Mouse (Mus musculus): Measurements from ENCODE around the gene Tubb2a.
"Not testable (repeated sequence)": the region's sequence is repeated elsewhere in the genome, so short reads cannot be mapped to it uniquely, and the experiment has no call there.

Gene Tubb2a

DNA sequence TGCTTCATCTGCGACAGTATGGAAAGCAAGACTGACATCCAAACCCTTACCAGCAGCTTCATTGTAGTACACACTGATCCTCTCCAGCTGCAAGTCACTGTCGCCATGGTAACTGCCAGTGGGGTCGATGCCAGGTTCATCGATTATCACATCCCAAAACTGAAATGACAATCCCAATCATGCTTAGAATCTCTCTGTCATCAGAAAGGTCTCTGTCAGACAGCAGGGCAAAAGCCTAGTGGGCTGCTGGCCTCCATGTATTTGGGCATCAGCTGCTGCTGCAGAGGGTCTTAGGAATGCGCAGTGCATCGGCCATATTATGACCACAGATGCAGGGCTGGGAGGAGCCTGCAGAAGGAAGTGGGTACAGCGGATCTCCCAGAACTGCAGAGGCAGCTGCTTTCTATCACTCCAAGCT lies 11.1 kb upstream of the Tubb2a start:
- no peak for DNase-seq

DNA sequence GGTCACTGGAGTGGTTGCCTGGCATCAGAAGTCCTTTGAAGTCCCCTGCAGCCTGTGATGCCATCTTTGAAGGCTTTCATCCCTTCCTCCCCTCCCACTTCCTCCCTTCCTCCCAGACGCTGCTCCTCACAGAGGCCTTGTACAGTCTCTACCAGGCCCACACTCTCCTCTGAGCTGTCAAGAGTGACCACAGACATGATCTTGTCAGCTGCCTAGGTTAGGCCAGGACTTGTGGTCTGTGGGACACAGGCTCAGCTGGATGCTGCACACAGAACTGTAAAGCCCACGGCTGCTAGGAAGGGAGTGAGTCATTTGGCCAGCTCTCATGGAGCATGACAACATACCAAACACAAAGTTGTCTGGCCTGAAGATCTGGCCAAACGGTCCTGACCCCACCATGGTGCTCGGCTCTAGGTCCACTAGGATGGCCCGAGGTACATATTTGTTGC lies 10.4 kb upstream of the Tubb2a start:
- not testable (repeated sequence) for DNase-seq

DNA sequence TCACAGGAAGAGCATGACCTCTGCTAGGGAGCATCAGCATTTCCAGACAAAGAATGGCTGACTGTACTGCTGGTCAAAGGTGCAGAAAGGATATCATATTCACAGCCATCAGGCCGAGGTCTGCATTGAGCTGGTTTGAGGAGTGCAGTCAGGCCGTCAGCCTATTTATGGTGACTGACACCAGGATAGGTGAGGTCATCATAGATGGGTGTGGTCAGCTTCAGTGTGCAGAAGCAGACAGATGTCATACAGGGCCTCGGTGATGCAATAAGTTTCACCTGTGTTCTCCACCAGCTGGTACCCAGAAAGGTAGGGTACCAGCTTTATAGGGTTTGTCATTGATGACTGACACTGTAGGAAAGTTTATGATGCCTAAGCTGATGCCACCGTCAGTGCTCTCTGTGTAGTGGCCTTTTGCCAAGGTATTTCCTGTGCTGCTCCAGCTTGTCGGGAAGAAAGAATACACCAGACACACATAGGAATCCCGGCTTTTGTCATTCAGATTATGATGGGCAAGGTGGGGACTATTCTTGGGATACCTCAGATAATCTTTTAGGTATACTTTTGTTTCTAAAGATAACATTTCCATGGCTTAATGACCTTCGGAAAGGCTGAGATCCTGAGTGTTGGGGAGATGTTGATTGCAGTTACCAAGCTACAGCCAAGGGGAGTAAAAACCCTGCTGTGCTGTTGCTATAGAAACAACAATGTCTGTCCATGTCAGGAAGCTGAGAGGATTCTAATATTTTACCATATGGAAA lies 9.4 kb upstream of the Tubb2a start:
- DNase-seq, result no peak

DNA sequence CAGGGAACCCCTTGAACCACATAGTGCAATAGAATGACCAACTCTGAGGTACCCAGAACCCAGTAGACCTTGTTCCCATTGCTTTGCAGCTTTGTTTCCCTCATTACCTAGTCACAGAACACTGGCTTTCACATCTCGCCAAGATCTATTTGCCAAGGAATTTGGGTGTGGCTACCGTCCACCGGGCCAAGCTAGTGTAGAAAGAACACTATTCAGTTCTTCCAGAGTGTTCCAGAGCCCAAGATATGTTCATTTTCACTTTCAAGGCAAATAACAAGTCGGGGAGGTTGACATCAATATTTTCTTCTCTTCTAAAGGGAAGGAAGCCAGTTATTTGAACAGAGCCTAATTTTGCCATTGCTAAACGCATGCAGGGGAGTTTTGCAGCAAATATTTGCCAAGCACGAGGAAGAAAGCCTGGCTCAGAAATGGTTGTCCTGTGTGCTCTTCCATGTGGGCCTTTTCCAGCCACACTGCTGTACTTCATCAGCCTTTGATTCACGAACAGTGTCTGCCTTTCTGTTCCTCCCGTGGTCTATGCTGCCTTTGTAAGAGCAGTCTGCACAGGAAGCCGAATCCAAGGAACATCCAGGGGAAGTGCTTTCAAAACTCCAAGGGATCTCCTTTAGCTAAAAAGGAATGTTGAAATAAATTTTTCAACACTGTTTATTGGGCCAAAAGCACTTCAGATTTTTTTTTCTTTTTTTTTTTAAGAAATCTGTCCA lies 6.4 kb upstream of the Tubb2a start:
- DNase-seq, result no peak

DNA sequence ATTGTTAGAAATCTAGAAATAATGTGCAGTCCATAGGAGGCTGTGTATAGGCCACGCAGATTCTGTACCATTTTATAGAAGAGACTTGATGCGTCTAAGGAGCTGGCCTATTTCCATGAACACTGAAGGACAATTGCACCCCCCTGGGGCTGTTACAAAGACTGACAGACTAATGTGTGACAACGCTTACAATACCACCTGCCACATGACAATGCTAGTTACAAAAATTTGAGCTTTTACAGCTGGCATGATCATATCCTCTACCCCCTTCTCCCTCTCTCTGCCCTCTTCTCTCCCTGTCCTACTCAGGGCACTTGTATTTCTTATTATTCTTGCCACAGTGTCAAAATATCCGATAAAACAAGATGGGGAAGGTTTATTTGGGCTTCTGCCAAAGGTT lies 4.1 kb upstream of the Tubb2a start:
- no peak for DNase-seq

DNA sequence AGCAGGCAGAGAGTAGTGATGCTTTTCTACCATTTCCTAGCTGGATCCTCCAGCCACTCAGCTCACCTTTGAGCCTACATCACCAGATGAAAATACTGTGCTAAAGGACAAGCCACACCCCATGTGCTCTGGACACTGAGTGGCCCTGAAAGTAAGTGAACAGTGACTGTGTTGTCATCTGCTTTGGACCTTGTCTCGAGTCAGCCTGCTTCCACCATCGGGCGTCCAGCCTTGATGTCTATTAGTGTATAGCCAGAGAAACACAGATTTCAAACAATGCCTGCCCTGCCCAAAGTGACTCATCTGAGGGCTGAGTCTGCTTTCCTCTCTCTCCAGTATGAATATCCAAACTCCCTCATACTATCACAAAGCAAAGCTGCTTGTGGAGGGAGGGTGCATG lies 2.0 kb upstream of the Tubb2a start:
- no peak for DNase-seq

DNA sequence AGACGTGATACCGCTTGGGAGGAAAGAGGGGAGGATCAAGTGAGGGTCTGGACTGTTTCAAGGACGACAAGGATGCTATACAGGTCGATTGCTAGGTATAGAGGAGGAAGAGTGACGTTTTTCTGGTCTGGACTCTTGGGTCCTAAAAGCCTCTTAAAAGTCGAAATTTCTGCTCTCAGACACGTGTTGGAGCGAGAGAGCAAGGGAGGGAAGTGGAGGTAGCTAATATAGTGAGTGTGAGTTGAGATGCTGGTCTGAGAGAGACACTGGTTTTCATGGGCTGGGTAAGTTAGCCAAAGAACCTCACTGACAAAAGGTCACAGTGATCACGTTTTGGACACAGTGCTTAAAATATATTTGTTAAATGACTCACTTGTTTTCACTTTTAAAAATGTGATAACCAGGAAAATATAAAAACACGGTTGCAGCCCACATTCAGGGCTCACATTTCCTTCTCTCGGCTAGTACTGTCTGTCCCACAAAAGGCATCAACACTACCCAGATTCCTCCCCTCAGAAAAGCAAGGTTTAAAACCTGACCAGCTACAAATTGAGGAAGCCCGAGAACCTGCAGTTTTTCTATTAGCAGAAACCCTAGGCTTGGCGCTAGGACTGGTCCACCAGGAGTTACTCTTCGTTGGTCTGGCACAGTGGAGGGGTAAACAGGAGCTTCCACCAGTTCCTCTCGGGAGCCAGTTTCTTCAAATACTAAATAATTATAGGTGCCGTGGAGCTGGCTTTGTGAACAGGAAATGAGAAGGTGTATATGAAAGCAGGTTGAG lies 883 bp upstream of the Tubb2a start:
- DNase-seq, result no peak

DNA sequence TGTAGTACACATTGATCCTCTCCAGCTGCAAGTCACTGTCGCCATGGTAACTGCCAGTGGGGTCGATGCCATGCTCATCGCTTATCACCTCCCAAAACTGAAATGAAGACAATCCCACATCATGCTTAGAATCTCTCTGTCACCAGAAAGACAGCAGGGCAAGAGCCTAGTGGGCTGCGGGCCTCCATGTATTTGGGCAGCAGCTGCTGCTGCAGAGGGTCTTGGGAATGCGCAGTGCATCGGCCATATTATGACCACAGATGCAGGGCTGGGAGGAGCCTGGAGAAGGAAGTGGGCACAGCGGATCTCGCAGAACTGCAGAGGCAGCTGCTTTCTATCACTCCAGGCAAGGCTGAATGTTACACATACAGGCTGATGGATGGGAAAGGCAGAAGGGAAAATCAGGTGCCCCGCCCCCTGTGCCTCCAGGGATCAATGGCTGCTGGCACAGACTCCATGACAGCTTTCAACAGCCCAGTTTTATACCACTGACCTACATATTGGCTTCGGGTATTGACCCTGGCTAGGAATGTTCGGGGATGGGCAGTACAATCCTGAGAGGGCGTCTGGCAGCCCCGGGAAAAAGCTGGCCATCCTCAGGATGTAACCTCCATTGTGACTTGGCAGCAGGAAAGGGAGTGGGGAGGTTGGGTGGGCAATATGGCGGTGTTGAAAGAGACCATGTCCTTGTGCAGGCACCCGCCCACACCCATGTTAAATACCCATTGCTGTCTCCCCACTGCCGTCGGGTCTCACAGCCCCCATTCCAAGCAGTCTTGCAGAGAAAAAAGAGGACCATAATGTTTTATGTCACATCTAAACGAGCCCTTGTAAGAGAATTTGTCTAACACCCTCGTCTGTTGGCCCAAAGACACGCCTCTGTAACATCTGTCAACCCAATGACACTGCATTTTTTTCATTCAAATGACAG lies 981 bp downstream of the Tubb2a start:
- DNase-seq, result peak; percentile 34

DNA sequence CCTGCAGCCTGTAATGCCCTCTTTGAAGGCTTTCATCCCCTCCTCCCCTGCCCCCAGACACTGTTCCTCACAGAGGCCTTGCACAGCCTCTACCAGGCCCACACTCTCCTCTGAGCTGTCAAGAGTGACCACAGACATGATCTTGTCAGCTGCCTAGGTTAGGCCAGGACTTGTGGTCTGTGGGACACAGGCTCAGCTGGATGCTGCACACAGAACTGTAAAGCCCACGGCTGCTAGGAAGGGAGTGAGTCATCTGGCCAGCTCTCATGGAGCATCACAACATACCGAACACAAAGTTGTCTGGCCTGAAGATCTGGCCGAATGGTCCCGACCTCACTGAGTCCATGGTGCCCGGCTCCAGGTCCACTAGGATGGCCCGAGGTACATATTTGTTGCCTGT lies 1.9 kb downstream of the Tubb2a start:
- DNase-seq, result not testable (repeated sequence)

DNA sequence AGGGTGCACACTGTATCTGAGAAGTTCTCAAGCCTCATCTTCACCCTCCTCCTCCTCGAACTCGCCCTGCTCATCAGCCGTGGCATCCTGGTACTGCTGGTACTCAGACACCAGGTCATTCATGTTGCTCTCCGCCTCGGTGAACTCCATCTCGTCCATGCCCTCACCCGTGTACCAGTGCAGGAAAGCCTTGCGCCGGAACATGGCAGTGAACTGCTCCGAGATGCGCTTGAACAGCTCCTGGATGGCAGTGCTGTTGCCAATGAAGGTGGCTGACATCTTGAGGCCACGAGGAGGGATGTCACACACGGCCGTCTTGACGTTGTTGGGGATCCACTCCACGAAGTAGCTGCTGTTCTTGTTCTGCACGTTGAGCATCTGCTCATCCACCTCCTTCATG lies 3.4 kb downstream of the Tubb2a start:
- not testable (repeated sequence) for DNase-seq

DNA sequence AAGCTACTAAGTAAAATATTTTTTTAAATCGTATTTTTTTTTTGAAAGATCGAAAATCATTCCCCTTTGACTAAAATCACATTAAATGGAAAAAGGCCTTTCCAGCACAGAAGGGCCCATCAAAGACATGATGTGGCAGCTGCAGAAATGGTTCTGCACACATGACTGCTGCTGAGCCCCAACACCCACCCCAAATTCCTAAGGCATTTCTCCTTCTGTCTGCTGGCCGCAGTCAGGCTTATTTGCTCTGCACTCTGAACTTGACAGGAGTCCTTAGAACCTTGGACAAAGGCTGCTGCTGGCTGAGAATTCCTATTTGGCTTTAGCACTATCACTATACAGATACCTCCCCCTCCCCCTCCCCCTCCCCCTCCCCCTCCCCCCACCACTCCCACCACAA lies 5.0 kb downstream of the Tubb2a start:
- no peak for DNase-seq

DNA sequence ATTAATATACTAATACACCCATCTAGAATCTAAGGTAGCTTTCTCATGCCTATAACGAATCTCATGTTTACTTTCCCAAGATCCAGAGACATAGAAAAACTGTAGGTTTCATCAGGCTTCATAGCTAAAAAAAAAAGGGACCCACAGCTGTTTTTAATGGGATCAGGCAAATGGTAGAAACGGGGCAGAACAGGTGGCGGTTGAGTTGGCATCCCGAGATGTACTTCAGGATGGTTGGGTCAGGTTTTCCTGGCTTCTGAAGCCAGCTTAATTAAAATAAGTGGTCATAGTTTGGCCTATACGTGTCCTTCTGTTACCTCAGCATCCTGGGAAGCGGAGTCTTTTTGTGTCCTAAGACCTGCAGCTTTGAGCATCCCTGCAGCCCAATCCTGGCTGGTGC lies 6.0 kb downstream of the Tubb2a start:
- no peak for DNase-seq

DNA sequence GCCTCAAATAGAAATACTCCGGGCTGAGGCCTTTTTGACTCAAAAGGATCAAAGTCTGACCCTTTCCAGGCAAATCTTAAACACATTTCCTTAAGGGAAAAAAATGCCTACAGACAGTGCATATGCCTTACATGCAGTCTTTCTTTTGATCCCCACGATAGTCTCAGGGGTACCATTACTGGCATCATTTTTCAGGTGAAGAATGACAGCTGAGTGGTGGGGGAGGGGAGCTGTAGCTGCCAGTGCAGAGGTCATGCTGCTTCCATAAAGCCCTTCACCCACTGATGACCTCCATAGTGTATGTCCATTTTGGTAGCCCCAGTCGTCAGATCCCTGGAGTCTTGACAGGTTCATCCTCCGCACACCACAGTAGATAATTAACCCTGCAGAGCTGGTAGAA lies 7.5 kb downstream of the Tubb2a start:
- DNase-seq, result no peak

DNA sequence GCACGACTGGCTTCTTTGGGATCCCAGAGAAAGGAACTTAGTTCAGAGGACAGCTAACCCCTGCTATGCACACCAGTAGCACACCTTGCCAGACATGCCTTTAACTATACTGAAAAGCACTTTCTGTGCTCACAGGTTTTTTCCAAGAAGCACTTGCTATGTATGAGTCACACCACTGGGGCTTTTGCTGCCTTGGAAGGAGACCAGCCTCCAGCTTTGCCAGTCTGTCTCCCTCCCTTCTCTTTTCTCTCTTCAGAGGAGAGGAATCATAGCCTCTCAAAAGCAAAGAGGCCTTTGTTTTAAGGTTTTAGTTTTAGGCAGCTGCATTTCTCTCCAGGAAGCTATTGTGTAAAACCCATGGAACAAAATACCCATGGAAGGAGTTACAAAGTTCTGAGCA lies 11.5 kb downstream of the Tubb2a start:
- no peak for DNase-seq

DNA sequence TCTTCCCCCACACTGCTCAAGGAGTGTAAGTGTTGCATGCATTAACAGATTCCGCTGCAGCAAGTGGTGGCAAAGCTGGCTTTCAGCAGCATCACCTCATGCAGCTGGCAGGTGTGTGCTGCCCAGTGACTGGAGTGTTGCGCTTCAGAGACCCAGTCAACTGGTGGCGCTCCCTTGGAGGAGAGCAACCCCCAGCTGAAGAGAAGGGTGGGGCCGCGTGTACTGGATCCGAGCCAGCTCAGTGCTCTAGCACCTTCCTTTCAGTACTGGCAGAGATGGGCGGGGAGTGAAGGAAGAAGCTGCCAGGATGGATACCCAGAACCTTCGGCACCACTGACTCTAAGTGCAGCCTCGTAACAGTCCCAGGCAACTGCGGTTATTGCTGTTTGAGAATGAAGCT lies 15.3 kb downstream of the Tubb2a start:
- DNase-seq, result no peak

DNA sequence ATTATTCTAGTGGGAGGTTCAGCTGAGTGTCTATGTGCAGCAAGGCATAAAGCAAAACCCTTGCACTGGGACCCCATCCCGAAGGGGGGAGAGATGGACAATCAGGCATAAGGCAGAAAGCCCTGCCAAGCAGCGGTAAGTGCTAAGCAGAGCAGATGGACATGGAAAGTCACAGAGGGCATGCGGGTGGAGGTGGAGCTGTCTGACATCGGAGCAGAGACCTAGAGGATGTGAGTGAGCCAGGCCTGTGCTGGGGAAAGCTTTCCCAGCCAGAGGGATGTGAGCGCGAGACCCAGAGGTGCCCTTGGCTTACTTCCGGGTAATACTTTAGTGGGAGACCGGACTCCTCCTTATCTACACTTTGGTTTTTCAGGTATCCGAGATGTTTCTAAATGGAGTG lies 17.7 kb downstream of the Tubb2a start:
- no peak for DNase-seq

DNA sequence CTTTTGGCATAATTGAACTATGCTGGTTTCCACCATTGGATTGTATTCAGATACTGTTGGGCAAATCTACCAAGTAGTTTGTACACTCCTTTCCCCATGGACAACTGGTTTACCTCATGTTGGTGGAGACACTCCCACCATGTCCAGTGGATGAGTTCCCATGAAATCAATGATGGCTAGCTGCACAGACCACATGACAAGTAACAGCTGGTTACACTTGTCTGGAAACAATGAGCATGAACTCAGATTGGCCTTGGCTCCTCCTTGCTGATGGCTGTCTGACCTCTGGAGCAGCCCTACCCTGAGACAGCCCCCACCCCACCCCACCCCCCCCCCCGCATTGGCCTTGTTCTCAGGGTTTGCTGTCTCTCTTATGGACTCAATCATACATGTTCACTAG lies 20.6 kb downstream of the Tubb2a start:
- DNase-seq, result no peak

DNA sequence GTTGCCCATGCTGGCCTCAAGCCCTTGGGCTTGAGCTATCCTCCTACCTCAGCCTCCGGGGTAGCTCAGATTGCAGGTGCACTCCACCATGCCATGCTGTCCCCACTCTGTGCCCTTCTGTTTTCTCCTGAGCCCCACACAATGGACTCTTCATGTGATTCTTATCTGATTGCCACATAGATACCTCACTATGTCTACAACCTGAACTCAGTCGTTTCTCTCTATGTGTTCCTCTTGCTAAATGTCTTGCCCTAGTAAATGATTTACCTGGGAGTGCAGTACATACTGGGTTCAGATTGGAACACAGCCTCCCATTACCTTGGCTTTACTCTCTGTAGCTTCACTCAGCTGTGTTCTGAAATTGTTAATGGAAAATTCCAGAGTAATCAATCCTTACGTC lies 22.8 kb downstream of the Tubb2a start:
- DNase-seq, result no peak

DNA sequence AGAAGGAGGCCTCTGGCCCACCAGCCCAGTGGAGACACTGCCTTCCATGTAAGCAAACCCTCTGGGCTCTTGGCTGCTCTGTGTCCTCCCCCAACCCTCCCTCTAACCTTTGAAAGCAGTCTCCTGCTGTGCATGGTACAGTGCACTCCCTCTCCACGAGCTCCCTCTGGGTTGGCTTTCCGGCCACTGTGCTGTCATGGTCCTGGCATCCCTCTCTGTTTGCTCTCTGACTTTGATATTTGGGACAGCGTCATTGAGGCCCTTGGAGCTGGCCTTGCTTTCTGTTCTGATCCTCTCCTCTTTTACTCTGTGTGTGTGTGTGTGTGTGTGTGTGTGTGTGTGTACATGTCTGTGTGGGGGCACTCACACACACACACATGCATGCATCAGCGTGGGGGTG lies 23.4 kb downstream of the Tubb2a start:
- DNase-seq, result no peak

DNA sequence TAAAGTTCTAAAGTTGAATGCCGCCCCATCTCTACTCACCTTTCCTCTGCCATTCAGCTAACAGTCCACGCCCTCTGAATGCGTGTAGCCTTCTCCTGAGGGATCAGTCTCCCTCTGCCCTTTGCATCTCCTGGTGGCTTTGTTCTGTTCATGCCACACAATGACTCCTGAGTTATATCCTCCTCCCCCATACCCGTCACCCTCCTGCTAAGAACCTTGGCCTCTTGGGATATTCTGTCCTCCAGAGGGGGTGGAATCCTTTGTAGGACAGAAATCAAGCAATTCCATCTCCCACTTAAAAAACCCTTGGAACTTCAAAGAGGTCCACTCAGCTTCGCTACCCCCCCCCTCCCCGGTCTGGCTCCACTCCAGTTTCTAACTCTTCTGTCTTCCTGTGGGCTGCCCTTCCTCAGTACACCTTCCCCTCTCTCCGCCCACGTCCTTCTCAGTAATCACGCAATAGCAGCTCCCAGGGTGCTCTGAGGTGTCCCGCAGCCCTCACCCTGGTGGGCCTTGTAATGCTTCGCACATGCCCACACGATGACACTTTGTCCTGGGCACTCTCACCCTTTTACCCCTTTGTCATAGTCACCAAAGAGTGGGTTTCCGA lies 24.0 kb downstream of the Tubb2a start:
- DNase-seq, result no peak

DNA sequence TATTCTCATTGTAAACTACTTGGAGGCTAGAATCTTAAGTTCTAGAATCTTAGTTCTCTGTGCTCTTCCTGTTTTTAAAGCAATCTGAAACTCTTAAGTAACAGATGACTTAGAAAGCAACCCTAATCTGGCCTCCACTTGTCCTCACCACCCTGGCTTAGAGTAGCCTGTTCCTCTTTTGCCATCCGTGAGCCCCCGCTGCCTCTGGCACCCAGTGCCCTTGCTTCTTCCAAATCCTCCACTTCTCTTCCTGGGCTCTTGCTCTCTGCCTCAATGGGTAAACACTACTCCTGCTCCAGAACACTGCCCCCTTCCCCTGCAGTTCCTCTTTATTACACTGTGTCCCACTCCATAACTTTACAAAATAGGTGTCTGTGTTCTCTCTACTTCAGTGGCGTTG lies 26.1 kb downstream of the Tubb2a start:
- no peak for DNase-seq

DNA sequence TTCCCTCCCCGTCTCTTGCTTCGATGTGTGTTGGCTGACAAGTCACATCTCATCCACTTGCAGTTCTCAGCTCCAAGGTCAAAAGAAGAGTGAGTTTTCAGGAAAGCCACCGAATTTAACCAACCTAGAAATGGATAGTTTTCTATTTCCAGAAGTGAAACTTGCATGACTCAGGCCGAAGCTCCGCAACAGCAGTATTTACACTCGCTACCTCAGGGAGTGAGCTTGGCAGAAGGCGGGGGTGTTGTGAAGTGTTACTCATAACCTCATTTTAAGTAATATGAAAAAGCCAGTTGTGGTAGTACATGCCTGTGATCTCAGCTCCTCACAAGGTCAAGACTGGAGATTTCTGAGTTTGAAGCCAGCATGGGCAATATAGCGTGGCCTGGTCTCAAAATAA lies 27.3 kb downstream of the Tubb2a start:
- no peak for DNase-seq

Data from cerebellum, adult 11 months (tissue).